Mouse (Mus musculus) midbrain, embryonic 11.5 days (tissue): Measurements from ENCODE around the gene St3gal6. TPM values are rescaled to one million over a fixed set of nuclear protein-coding genes. Genes with fewer than 3 reads are reported as not detected.

ENCODE experiments used
- ATAC-seq: fragments of 200-750 bp; cut with Nextera tagmentation; 2 replicates; pipeline ENCODE4 v1.8.0; 2017; ENCODE audit warnings: moderate TSS enrichment, moderate library complexity; ENCODE audit not compliant: low FRiP score
- DNase-seq: peaks from one replicate; pipeline ENCODE4 v3.0.0; 2015; ENCODE audit warnings: low spot score; ENCODE audit errors: missing footprints
- H3K27ac ChIP-seq: fragments of 300-500 bp; sonication (generic); 2 replicates; pipeline ENCODE4 v1.5.1; 2014; ENCODE audit warnings: low read depth, low read length
- H3K27me3 ChIP-seq: fragments of 300-500 bp; sonication (generic); 2 replicates; pipeline ENCODE4 v1.6.1; 2014; ENCODE audit warnings: mild to moderate bottlenecking, low read length, moderate library complexity, mixed read lengths; ENCODE audit not compliant: control insufficient read depth, insufficient read depth
- H3K36me3 ChIP-seq: fragments of 300-500 bp; sonication (generic); 2 replicates; pipeline ENCODE4 v1.6.1; 2014; ENCODE audit warnings: mild to moderate bottlenecking, low read length, moderate library complexity, mixed read lengths; ENCODE audit not compliant: control insufficient read depth, insufficient read depth
- H3K4me1 ChIP-seq: fragments of 300-500 bp; sonication (generic); 2 replicates; pipeline ENCODE4 v1.6.1; 2014; ENCODE audit warnings: low read length; ENCODE audit not compliant: control insufficient read depth, insufficient read depth
- H3K4me2 ChIP-seq: fragments of 300-500 bp; sonication (generic); 2 replicates; pipeline ENCODE4 v1.6.1; 2014; ENCODE audit warnings: mild to moderate bottlenecking, moderate library complexity
- H3K4me3 ChIP-seq: fragments of 300-500 bp; sonication (generic); 2 replicates; pipeline ENCODE4 v1.5.1; 2014; ENCODE audit warnings: low read depth, low read length
- H3K9ac ChIP-seq: fragments of 300-500 bp; sonication (generic); 2 replicates; pipeline ENCODE4 v1.6.1; 2014; ENCODE audit warnings: low read length
- H3K9me3 ChIP-seq: fragments of 300-500 bp; sonication (generic); 2 replicates; pipeline ENCODE4 v1.6.1; 2016; ENCODE audit warnings: low read length; ENCODE audit not compliant: control insufficient read depth
- WGBS: fragments of 180-500 bp; shearing (Covaris S2); extraction: QIAGEN DNeasy Blood & Tissue Kit; methylation state at CpG from one replicate; pipeline ENCODE4 v1.1.7; 2014; 5-methylcytosine and 5-hydroxymethylcytosine counted together
- polyA plus RNA-seq: library from polyadenylated mRNA; unstranded; fragments of >200 nt; fragmentation: Nextera tagmentation; extraction: Ambion mirVana; gene quantifications from 2 replicates; pipeline ENCODE4 v1.2.1, GENCODE M21; 2014

St3gal6 gene
- polyA plus RNA-seq, 1 experiment from 2014 or later = 11.8 TPM

DNA sequence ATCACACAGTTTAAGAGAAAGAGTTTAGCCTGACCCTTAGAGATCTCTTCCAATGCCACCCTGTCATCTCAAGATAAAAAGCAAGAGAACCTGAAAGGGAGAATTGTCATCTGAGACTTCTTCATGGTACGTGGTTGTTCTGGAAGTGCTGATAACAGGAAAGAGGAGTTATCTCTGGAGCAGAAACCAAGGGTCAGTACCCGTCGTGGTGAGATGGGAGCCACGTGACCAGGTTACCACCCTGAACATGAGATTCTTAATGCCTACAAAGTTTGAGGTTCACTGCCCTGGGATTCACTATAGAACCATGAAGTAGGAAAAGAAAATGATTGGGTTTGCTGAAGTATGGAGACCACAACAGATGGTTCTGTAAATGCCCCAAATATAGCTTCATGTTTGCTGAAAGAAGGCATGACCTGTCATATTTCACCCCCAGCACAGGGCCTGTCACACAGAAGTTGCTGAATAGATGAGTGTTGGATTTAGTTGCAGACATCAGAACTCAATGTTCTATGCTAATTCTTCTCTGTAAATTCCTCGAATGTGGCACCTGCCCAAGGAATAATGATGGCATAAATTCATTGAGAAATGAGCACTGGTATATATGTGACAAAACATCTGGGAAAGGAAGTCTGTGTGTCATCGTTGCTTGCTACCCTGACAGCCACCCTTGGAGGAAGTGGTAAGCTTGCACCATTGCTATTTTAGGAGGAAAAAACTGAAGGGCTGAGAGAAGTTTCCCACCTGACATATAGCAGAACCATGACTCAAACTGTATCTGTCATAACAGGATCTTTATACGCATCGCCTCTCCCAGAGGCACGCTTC is 25.9 kb downstream of the St3gal6 start:
- H3K27me3 ChIP-seq = no peaks in the 10 kb centered on the region
- no peaks in the 10 kb centered on the region for H3K36me3 ChIP-seq
- no peak overlapping the region; the same call in 1 of the 2 replicates for H3K27ac ChIP-seq
- DNase-seq (no peak), ATAC-seq (no peak)
- H3K4me3 ChIP-seq = no peak overlapping the region
- H3K4me1 ChIP-seq = peaks cover 9% of the 10 kb centered on the region
- no peaks in the 10 kb centered on the region for H3K9me3 ChIP-seq
- H3K4me2 ChIP-seq = no peak overlapping the region
- no peak overlapping the region for H3K9ac ChIP-seq
- 78% methylated on average over 9 of the region's 9 CpGs for WGBS

DNA sequence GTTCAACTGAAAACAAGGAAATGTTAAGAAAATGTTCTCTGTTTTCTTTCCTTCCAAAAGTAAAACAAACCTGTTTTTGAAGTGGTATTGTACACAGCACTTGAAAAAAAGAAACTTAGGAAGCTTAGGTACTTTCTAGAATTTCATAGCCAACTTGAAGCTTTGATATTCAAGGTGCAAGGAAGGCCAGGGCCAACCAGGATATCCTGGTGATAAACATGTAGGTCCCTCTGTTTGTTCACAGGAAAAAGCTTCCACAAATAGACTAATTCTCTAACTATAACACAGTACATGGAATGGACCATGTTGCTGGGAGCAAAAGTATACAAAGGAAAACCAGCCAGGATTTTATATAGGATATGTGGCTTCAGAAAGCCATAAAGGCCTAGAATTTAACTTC is 27.3 kb downstream of the St3gal6 start:
- no peak for ATAC-seq
- no peak overlapping the region for H3K27ac ChIP-seq
- H3K9me3 ChIP-seq = no peaks in the 10 kb centered on the region
- H3K27me3 ChIP-seq = no peaks in the 10 kb centered on the region
- no peak for DNase-seq
- peaks cover 7% of the 10 kb centered on the region for H3K4me1 ChIP-seq
- H3K4me3 ChIP-seq = no peak overlapping the region
- no peaks in the 10 kb centered on the region for H3K36me3 ChIP-seq
- no peak overlapping the region for H3K4me2 ChIP-seq
- no peak overlapping the region for H3K9ac ChIP-seq

DNA sequence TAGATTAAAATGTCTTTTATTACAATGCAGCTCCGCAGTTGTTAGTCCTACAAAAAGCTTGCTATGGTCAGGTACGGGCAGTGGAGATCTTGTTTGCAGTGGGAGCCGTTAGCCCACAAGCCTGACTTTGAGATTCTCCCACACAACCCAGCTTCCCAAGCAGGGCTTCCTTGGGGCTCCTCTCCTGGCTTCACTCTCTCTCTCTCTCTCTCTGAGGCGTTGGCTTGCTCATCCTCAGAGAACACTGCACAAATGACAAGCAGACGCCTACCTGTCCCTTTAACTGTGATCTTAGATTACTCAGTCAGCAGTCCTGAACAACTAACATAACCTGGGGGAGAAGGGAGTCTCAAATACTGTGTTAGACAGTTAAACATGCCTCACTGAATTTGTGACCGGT is 36.2 kb downstream of the St3gal6 start:
- DNase-seq (no peak), ATAC-seq (no peak)
- H3K27ac ChIP-seq = no peak overlapping the region
- H3K4me1 ChIP-seq = no peaks in the 10 kb centered on the region
- WGBS = 92% methylated on average over 6 of the region's 6 CpGs
- no peaks in the 10 kb centered on the region for H3K9me3 ChIP-seq
- H3K9ac ChIP-seq = no peak overlapping the region
- H3K4me2 ChIP-seq = no peak overlapping the region
- H3K36me3 ChIP-seq = no peaks in the 10 kb centered on the region
- no peaks in the 10 kb centered on the region for H3K27me3 ChIP-seq
- no peak overlapping the region for H3K4me3 ChIP-seq

DNA sequence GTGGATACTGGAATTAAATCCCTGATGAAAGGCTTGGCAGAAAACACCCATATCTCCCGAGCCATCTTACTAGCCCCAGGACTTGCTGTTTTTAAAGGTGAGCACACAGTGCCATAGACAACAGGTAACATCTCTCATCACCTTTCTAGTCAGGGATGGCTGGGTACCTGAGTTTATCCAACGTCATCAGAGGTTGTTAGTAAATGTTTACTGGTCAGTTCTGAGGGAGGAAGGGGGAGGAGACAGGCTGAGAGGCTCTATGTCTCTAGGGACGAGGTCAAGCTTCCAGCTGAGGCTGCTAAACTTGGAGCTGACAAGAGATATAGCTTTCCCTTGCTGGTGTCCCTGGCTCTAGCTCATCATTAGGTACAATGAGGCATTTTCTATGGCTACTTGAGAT is 41.7 kb downstream of the St3gal6 start:
- Histone ChIP-seq H3K9ac (no peak overlapping the region), H3K36me3 (no peaks in the 10 kb centered on the region), H3K4me1 (no peaks in the 10 kb centered on the region), H3K27me3 (no peaks in the 10 kb centered on the region), H3K27ac (no peak overlapping the region), H3K4me2 (no peak overlapping the region), H3K9me3 (no peaks in the 10 kb centered on the region), H3K4me3 (no peak overlapping the region)
- WGBS = 71% methylated on average over 3 of the region's 3 CpGs
- DNase-seq (no peak), ATAC-seq (no peak)

DNA sequence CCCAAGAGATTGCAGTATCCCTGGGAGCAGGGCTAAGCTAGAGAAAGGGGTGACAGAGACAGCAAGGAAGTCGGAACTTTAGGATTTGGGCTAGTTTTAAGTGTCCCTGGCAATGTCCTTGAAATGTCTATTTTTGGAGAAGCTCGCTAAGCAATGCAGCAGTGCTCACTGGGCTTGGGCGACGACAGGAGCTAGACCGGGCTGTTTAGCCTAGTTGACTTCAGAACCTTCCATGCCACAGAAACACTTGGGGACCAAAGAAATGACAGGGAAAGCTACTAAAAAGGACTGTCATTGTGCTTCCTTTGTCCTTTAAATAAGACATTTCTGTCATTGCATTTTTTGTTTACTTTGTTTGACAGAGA is 42.2 kb downstream of the St3gal6 start:
- H3K27me3 ChIP-seq = no peaks in the 10 kb centered on the region
- DNase-seq = no peak
- no peaks in the 10 kb centered on the region for H3K36me3 ChIP-seq
- no peaks in the 10 kb centered on the region for H3K9me3 ChIP-seq
- ATAC-seq = no peak
- H3K4me1 ChIP-seq = no peaks in the 10 kb centered on the region
- no peak overlapping the region for H3K9ac ChIP-seq
- no peak overlapping the region for H3K27ac ChIP-seq
- no peak overlapping the region for H3K4me2 ChIP-seq
- 87% methylated on average over 5 of the region's 5 CpGs for WGBS
- no peak overlapping the region for H3K4me3 ChIP-seq

DNA sequence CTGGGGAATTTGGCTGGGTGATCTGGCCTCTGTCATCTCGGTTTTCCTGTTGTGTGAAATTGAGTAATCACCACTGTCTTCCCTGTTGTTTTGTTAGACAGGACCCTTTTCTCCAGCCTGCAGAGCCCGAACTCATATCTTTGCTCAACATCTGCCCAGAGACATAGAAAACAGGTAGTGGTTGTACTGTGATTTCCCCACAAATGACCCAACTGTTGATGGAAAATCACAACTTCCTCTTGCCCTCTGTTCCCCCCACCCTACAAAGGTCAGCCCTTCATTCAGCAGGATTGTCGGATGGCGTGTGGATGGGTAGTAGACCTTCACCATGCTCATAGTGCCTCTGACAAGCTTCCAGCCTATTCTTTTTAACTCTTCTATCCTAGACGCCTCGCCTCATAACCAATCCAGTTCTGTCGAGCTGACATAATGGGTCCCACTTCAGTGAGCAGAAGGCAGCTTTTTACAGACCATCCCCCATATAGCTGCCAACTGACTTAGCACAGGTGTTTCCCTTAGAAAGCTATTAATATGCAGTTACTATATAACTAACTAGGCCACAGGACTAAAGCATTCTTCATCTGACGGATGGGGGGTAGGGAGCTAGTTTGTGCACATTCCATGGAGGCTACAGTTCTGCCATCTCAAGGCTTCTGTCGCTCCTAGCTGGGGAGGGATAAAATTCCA is 42.7 kb downstream of the St3gal6 start:
- H3K9ac ChIP-seq = no peak overlapping the region
- no peaks in the 10 kb centered on the region for H3K27me3 ChIP-seq
- H3K36me3 ChIP-seq = no peaks in the 10 kb centered on the region
- 85% methylated on average over 9 of the region's 9 CpGs for WGBS
- H3K4me3 ChIP-seq = no peak overlapping the region
- H3K4me2 ChIP-seq = no peak overlapping the region
- no peak for DNase-seq
- no peak overlapping the region for H3K27ac ChIP-seq
- ATAC-seq = no peak
- no peaks in the 10 kb centered on the region for H3K9me3 ChIP-seq
- no peaks in the 10 kb centered on the region for H3K4me1 ChIP-seq

DNA sequence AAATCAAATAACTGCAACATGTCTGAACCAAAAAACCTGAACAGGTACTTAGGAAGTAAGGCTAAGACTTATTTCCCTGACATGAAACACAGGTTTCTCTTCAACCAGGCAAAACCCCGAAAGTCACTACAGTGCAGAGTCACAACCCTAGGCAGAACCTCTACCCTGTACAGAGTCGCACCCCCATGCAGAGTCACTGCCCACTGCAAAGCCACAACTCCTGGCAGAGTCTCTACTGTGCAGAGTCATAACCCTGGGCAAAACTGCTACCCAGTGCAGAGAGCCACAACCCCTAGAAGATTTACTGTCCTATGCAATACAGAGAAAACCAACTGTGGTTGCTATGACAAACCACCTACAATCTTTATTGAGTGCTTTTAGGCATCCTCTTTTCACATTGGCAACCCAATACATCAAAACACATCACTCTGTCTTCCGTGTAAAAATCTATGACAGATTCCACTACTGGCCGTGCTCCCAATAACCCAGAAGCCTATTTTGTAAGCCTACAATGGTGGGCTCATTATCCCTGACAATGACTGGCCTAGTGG is 44.1 kb downstream of the St3gal6 start:
- no peaks in the 10 kb centered on the region for H3K36me3 ChIP-seq
- no peak for ATAC-seq
- H3K27ac ChIP-seq = no peak overlapping the region
- 83% methylated on average over 4 of the region's 4 CpGs for WGBS
- no peak overlapping the region for H3K4me3 ChIP-seq
- H3K9ac ChIP-seq = no peak overlapping the region
- no peaks in the 10 kb centered on the region for H3K4me1 ChIP-seq
- DNase-seq = no peak
- no peaks in the 10 kb centered on the region for H3K9me3 ChIP-seq
- H3K27me3 ChIP-seq = no peaks in the 10 kb centered on the region
- H3K4me2 ChIP-seq = no peak overlapping the region

DNA sequence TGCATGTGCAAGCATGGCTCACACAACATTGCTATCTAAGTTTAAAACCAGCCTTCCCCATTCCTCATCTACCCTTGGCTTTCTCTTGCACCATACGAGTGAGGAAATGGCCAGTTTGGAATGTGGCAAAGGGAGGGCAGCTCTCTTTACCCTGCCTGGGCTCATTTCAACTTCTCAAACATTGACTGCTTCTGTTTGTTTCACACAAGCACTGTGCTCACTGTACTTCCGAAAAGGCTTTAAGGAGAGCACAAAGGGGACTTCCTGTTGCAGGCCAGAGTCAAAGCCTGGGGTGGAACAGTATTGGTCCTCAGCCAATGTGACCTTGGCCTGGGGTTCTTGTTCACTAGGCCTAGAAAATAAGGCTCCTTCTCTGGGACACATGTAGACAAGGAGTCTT is 47.7 kb downstream of the St3gal6 start:
- no peak for ATAC-seq
- DNase-seq = no peak
- H3K4me1 ChIP-seq = no peaks in the 10 kb centered on the region
- H3K27ac ChIP-seq = no peak overlapping the region
- no peaks in the 10 kb centered on the region for H3K36me3 ChIP-seq
- H3K4me2 ChIP-seq = no peak overlapping the region
- 78% methylated on average over 2 of the region's 2 CpGs for WGBS
- H3K9ac ChIP-seq = no peak overlapping the region
- H3K4me3 ChIP-seq = no peak overlapping the region
- no peaks in the 10 kb centered on the region for H3K9me3 ChIP-seq
- H3K27me3 ChIP-seq = no peaks in the 10 kb centered on the region

DNA sequence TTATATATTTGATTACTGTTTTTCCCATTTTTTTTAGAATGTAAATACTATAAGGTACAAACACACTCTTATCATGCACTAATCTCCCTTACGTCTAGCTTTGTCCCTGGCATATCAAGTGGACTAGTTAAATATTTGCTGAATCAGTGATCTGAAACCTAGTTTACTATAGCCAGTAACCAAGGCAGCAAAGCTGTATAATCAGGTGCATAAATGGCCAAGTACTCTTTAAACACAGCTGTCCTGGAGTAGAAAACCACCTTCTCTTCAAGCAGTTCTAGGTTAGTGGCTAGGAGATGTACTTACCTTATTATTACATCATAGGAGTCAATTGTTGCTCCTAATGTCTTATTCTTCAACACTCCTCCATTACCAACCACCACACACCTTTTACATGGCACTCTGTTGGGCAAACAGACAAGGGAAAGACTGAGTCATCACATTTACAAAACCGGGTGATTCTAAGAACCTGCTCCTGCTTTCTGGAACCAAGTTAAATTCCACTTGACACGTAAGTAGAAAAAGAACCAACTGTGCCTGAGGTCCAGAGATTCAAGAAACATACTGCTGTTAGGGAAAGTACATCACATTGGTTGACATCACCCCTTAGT is 48.4 kb downstream of the St3gal6 start:
- Histone ChIP-seq H3K4me3 (no peak overlapping the region), H3K36me3 (no peaks in the 10 kb centered on the region), H3K27me3 (no peaks in the 10 kb centered on the region), H3K9me3 (no peaks in the 10 kb centered on the region), H3K4me1 (no peaks in the 10 kb centered on the region), H3K4me2 (no peak overlapping the region), H3K9ac (no peak overlapping the region), H3K27ac (no peak overlapping the region)
- DNase-seq (no peak), ATAC-seq (no peak)
- WGBS = 88% methylated on average over 3 of the region's 3 CpGs
